Mouse (Mus musculus) central nervous system, embryonic 18 days (tissue): ENCODE data around the gene Mettl23. TPM values are rescaled to one million over a fixed set of nuclear protein-coding genes. Genes with fewer than 3 reads are reported as not detected.

ENCODE experiments used
- polyA plus RNA-seq: library from polyadenylated mRNA; depleted of rRNA; stranded (reverse); fragments of >200 nt; gene quantifications from 2 replicates; pipeline ENCODE4 v1.2.3, GENCODE M21; 2012; rRNA removed

Mettl23 gene
- 53.1 and 56.0 TPM in 2 replicates for polyA plus RNA-seq

DNA sequence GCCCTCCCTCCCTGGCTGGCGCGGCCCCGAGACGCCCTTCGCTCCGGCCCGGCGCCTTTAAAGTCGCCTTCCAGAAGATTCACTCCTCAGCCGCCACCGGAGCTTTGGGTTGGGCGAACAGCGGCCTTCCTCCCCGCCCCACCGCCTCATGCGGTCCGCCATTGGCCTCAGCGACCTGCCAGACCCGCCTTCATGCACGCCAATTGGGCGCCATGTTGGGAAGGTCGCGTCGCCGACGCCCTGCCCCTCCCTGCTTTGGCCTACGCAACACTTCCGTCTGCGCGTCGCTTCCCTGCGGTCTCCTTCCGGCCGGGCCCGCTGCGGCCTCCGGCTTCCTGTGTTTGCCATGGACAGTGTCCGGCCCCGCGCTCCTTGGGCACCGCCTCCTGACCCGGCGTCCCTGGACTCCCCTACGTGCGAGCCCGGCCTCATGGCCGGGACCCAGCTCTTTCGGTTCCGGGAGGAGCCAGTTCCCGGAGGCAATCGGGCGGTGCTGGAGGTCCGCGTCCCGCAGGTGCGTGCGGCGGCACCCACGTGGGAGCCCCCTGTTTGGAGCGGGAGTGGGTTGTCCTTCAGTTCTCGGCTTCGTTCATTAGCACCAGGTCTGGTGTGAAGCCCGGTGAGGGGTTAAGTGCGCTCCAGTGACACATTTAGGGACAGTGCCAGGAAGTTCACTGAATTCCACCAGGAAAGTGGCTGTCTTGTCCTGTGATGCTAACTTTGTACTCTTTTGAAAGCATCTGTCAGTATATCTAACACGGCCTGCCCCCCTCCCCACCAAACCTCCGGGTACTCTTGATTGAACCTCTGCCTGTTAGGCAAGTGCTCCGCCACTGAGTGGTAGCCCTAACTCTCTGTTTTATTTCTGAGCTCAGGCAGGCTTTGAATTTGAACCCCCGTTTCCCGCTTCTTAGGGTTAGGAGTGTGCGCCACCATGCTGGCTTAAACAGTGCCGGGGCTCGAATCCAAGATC is at the start of gene Mettl23, which contains the start of gene Jmjd6:
Gene Mettl23 (plus strand): TSS at position 18 of the 973 bp plus-strand sequence.
Gene Jmjd6 (minus strand): TSS at position 189 of the 973 bp plus-strand sequence.

DNA sequence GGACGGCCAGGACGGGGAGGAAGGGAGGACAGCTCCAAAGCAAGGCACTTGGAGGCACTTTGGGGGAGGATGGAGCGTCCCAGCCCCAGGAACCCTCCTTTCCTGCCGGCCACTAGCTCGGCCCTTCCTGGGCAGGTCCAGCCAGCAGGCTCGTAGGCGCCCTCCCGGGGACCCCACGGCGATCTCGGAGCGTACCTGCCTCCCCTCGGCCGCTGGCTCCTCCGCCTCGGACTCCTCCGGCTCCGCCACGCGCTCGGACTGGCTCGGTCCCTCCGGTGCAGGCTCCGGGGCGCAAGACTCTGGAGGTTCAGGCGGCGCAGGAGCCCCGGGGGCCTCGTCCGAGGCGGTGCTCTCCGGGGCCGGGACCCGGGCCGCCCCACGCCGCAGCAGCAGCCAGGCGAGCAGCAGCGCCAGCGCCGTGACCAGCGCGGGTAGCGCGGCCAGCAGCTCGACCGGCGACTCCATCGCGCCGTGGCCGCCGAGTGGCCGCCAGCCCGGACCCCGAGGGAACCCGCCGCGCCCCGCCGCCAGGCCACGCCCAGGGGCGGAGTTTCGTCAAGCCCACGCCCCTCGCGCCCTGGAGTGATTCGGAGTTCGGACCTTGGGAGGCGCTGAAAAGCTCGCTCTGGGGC is 15.4 kb upstream of the Mettl23 start, which contains the start of gene Mxra7:
Gene Mxra7 (minus strand): TSS at position 513 of the 632 bp plus-strand sequence.

DNA sequence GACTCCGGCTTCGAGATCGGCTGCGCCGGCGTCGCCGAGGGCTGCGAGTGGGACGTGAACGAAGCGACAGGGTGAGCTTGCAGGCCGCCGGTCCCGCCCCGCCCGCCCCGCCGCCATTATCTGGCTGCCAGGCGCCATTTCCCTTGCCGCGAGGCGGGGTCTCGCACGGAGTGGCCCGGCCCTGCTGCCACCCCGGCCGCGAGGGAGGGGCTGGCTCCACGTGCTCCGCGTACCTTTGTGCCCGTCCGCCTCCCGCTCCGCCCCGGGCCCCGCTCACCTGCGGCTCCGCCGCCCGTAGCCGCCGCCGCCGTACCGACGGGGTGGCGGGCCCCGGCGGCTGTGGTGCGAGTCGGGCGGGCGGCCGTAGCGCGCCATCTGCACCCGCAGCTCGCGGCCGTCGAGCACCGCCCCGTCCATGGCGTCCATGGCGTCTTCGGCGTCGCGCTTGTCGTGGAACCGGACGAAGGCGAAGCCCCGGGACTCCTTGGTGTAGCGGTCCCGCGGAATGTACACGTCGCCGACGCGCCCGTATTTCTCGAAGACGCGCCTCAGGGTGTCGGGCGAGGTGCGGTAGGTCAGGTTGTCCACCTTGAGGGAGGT is 9.3 kb downstream of the Mettl23 start, which contains the start of gene Mfsd11:
Gene Mfsd11 (plus strand): TSS at position 150 of the 600 bp plus-strand sequence.

DNA sequence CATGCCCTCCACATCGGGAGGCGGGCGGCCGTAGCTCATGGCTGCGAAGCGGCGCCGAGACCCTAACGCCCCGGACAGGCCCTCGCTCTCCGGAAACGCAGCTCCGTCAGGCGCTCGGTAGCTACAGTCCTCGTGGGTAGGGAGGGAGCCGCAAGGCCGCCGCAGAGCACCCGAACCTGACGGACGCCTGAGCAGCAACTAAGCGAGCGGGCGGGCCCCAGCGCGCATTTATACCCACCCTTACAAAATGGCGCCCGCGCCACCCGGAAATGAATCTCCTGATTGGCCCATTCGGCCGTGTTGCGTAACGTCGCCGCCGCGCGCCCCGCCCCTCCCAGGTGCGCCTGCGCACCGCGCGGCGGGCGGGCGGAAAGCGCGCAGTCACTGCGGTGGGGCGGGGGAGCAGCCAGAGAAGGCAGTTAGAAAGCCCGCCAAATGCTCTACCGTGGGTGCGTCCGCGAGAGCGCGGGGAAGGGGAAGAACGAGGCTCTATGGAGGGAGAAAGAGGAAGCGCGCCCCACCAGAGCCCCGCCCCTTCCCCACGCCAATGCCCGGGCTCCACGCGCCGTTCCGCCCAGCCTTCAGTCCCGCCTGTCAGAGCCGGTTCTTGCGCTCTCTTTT is 9.9 kb downstream of the Mettl23 start, which contains the start of gene Srsf2:
Gene Srsf2 (minus strand): TSS at position 204 of the 621 bp plus-strand sequence.

Other genes with a start within 250 kb of the Mettl23 start
- 1.8 and 2.3 TPM in 2 replicates for gene Rhbdf2, start 216.3 kb upstream of the Mettl23 start, polyA plus RNA-seq
- gene Prcd, start 189.7 kb upstream of the Mettl23 start, polyA plus RNA-seq, result 1.8 and 2.3 TPM in 2 replicates
- gene Cygb, start 189.0 kb upstream of the Mettl23 start, polyA plus RNA-seq, result 25.8 and 26.4 TPM in 2 replicates
- gene St6galnac1, start 67.8 kb upstream of the Mettl23 start, polyA plus RNA-seq, result not detected in 2 replicates
- 12.3 and 14.3 TPM in 2 replicates for gene Mxra7, start 15.2 kb upstream of the Mettl23 start, polyA plus RNA-seq
- gene Jmjd6, start 171 bp downstream of the Mettl23 start, polyA plus RNA-seq, result 33.9 and 37.6 TPM in 2 replicates
- 41.9 and 44.3 TPM in 2 replicates for gene Mfsd11, start 9.2 kb downstream of the Mettl23 start, polyA plus RNA-seq
- gene Srsf2, start 9.8 kb downstream of the Mettl23 start, polyA plus RNA-seq, result 602 TPM in 2 replicates
- gene Mgat5b, start 75.6 kb downstream of the Mettl23 start, polyA plus RNA-seq, result 68.6 and 85.1 TPM in 2 replicates